Mouse (Mus musculus): ENCODE data around the gene Pfkfb3. TPM values are rescaled to one million over a fixed set of nuclear protein-coding genes. Genes with fewer than 3 reads are reported as not detected.
A peak's percentile ranks its signal among the peaks of the same experiment; 100 is the strongest.

Pfkfb3 gene
- polyA plus RNA-seq, 1 experiment from 2014 or later: 16.1 TPM

DNA sequence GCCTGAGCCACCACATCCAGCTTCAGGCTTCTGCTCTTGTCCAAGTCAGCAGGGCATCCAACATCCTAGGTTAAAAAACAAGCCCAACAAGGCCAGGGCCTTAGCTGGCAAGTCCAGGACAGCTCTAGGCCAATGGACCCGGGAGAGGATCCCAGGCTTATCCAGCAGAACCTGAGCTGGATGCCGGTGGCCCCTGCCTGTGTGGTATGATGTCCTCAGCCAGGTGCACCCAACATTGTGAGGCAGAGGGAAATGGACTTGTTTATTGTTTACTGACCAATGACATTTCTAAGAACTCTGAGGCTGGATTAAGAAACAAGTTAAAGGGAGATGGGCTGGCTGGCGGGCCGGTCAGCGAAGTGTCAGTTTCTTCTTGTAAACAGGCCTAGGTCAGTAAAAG lies 27.8 kb downstream of the Pfkfb3 start:
- H3K36me3 ChIP-seq (ENCODE audit: control insufficient read depth, insufficient read depth, low read length): no peaks in the 10 kb centered on the region
- no peaks in the 10 kb centered on the region for H3K9me3 ChIP-seq (replicated peaks; ENCODE audit: control insufficient read depth, low read length)
- H3K27ac ChIP-seq (ENCODE audit: low read length): no peak overlapping the region
- H3K4me1 ChIP-seq (ENCODE audit: control insufficient read depth, insufficient read depth, low read length): no peaks in the 10 kb centered on the region
- ATAC-seq (ENCODE audit: insufficient read depth, low FRiP score): no peak
- 73% methylated on average over 5 of the region's 5 CpGs for WGBS
- H3K4me2 ChIP-seq (ENCODE audit: low read depth, low read length): no peak overlapping the region
- H3K4me3 ChIP-seq (replicated peaks; ENCODE audit: low read length): no peak overlapping the region
- no peak overlapping the region for H3K9ac ChIP-seq (ENCODE audit: low read length)
- H3K27me3 ChIP-seq (ENCODE audit: control insufficient read depth, insufficient read depth, low read length): no peaks in the 10 kb centered on the region

DNA sequence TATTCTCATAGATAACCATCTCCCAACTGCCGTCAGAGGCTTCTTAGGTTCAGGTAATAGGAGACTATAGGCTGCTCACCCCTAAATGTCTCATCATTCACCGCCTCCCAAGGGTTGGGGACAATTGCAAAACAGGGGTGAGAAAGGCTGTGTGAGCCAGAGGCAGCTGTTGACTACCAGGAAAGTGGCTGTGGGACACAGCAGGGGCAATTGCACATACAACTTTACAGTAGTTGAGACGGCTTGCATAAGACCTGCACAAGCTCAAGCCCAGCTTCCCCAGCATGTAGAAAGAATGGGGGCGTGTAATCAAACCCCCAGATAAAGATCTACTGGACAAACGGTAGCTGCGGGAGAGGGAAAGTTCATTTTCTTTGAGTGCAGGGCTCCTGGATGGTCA lies 29.1 kb downstream of the Pfkfb3 start:
- H3K9ac ChIP-seq (ENCODE audit: low read length): no peak overlapping the region
- no peak overlapping the region for H3K4me3 ChIP-seq (replicated peaks; ENCODE audit: low read length)

DNA sequence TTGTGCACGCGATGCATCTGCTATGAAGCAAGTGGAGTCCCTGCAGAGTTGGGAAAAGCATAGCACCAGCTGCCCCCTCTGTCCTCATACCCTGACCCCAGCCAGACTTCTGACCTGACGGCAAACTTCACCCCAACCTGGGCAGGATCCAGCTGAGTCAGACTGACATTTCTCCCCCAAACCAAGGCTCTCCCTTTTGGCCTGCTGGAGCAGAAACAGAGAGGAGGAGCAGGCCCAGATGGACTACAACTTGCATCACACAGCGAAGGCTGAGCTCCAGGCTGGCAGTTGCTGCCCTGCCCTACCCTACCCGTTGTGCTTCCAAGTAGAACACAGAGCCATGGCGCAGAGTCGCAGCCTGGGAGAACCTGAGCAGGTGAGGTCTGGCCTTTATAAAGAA lies 32.1 kb downstream of the Pfkfb3 start:
- Histone ChIP-seq H3K36me3 (ENCODE audit: control insufficient read depth, insufficient read depth, low read length) (no peaks in the 10 kb centered on the region), H3K4me3 (replicated peaks; ENCODE audit: low read length) (no peak overlapping the region), H3K4me2 (ENCODE audit: low read depth, low read length) (no peak overlapping the region), H3K9ac (ENCODE audit: low read length) (no peak overlapping the region), H3K27me3 (ENCODE audit: control insufficient read depth, insufficient read depth, low read length) (no peaks in the 10 kb centered on the region), H3K9me3 (replicated peaks; ENCODE audit: control insufficient read depth, low read length) (no peaks in the 10 kb centered on the region), H3K27ac (ENCODE audit: low read length) (no peak overlapping the region), H3K4me1 (ENCODE audit: control insufficient read depth, insufficient read depth, low read length) (no peaks in the 10 kb centered on the region)
- 89% methylated on average over 7 of the region's 7 CpGs for WGBS
- no peak for ATAC-seq (ENCODE audit: insufficient read depth, low FRiP score)

More for the DNA sequence above, 29.1 kb downstream of the Pfkfb3 start:
- 67% methylated on average over 6 of the region's 6 CpGs for WGBS
- Histone ChIP-seq H3K36me3 (ENCODE audit: control insufficient read depth, insufficient read depth, low read length) (no peaks in the 10 kb centered on the region), H3K4me1 (ENCODE audit: control insufficient read depth, insufficient read depth, low read length) (no peaks in the 10 kb centered on the region), H3K4me2 (ENCODE audit: low read depth, low read length) (no peak overlapping the region), H3K9me3 (replicated peaks; ENCODE audit: control insufficient read depth, low read length) (no peaks in the 10 kb centered on the region), H3K27ac (ENCODE audit: low read length) (no peak overlapping the region), H3K27me3 (ENCODE audit: control insufficient read depth, insufficient read depth, low read length) (no peaks in the 10 kb centered on the region)
- ATAC-seq (ENCODE audit: insufficient read depth, low FRiP score): no peak

DNA sequence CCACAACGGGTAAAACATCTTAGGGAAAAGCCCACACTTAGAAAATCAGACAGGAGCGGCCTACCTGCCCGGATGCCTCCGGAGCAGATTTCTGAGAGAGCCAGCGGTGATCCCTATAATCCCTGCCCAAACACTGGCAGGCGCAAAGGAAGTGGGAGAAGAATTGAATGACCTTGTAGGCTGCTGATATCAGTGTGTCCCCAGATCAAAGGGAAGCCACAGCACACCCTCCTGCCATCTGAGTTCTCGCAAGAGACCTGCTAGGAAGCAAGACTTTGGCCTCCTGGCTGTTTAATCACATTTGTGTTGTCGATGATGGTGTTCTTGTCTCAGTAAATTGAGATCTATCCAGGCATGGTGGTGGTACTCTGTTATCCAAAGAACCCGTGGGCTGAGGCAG lies 33.1 kb downstream of the Pfkfb3 start:
- Histone ChIP-seq H3K9me3 (replicated peaks; ENCODE audit: control insufficient read depth, low read length) (no peaks in the 10 kb centered on the region), H3K9ac (ENCODE audit: low read length) (no peak overlapping the region), H3K27me3 (ENCODE audit: control insufficient read depth, insufficient read depth, low read length) (no peaks in the 10 kb centered on the region), H3K36me3 (ENCODE audit: control insufficient read depth, insufficient read depth, low read length) (no peaks in the 10 kb centered on the region), H3K4me3 (replicated peaks; ENCODE audit: low read length) (no peak overlapping the region), H3K4me1 (ENCODE audit: control insufficient read depth, insufficient read depth, low read length) (no peaks in the 10 kb centered on the region), H3K27ac (ENCODE audit: low read length) (no peak overlapping the region), H3K4me2 (ENCODE audit: low read depth, low read length) (no peak overlapping the region)
- ATAC-seq (ENCODE audit: insufficient read depth, low FRiP score): no peak
- 62% methylated on average over 9 of the region's 9 CpGs for WGBS

DNA sequence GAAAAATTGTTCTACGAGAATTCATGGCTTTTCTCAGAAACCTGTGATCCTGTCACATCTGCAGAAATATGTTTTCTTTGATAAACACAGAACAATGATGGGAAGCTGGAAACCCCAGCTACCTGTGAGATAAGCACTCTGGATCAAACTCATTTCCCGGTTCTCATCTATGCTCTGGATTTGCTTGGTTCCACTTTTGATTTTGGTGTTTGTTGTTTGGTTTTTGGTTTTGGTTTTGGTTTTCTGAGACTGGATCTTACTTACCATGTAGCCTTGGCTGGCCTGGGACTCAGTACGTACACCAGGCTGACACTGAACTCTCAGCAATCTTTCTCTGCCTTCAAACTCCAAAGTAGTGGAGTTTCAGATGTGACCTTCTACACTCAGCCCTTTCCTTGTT lies 38.0 kb downstream of the Pfkfb3 start:
- no peaks in the 10 kb centered on the region for H3K27me3 ChIP-seq (ENCODE audit: control insufficient read depth, insufficient read depth, low read length)
- peaks cover 7% of the 10 kb centered on the region; the same call in 1 of the 2 replicates for H3K4me1 ChIP-seq (ENCODE audit: control insufficient read depth, insufficient read depth, low read length)
- H3K9me3 ChIP-seq (replicated peaks; ENCODE audit: control insufficient read depth, low read length): no peaks in the 10 kb centered on the region
- no peak overlapping the region for H3K9ac ChIP-seq (ENCODE audit: low read length)
- no peak overlapping the region for H3K4me3 ChIP-seq (replicated peaks; ENCODE audit: low read length)
- 74% methylated on average over 3 of the region's 3 CpGs for WGBS
- no peak overlapping the region for H3K4me2 ChIP-seq (ENCODE audit: low read depth, low read length)
- no peak overlapping the region for H3K27ac ChIP-seq (ENCODE audit: low read length)
- ATAC-seq (ENCODE audit: insufficient read depth, low FRiP score): no peak
- H3K36me3 ChIP-seq (ENCODE audit: control insufficient read depth, insufficient read depth, low read length): no peaks in the 10 kb centered on the region

DNA sequence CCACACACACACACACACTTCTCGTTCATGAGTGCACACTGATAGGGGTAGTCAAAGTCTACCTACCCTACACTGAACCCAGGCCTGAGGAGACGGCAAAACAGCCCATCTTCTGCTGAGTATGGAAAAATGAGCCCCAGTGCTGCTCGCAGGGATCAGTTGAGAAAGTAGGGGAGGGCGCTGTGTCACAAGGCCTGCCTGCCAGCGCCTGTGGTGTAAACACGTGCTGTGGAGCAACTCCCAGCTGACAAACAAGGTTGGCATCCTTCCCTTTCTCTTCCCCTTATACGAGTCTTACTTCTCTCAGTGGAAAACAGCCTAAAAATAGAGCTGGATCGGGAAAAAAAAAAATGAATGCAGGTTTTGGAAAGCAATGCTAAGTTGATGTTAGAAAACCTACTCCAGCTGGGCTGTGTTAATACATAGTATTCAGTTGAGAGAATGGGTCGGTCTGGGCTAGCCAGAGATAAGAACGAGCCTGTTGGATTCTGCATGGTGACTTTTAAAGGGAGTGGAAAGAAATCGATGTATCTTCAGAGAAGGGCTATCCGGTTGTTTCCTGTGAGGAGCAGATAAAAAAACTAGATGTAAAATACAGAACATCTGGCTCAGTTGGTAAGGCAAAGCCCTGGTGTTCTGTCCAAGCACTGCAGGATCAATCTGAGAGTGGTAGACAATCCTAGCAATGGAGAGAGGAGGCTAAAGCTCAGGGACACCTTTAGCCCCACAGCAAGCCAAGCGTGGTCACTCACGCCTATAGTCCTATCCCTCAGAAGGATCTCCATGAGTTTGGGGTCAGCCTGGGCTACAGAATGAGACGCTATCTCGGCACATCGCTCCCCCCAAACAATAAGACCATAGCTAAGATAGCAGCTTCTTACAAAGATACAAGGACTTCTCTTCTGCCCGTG lies 40.6 kb downstream of the Pfkfb3 start:
- Histone ChIP-seq H3K4me3 (replicated peaks; ENCODE audit: low read length) (no peak overlapping the region), H3K9ac (ENCODE audit: low read length) (no peak overlapping the region), H3K4me2 (ENCODE audit: low read depth, low read length) (no peak overlapping the region), H3K36me3 (ENCODE audit: control insufficient read depth, insufficient read depth, low read length) (no peaks in the 10 kb centered on the region), H3K4me1 (ENCODE audit: control insufficient read depth, insufficient read depth, low read length) (peaks cover 7% of the 10 kb centered on the region; the same call in 1 of the 2 replicates), H3K27ac (ENCODE audit: low read length) (no peak overlapping the region), H3K9me3 (replicated peaks; ENCODE audit: control insufficient read depth, low read length) (no peaks in the 10 kb centered on the region), H3K27me3 (ENCODE audit: control insufficient read depth, insufficient read depth, low read length) (no peaks in the 10 kb centered on the region)
- ATAC-seq (ENCODE audit: insufficient read depth, low FRiP score): peak; percentile 58; the same call in 1 of the 2 replicates
- 58% methylated on average over 18 of the region's 18 CpGs for WGBS

DNA sequence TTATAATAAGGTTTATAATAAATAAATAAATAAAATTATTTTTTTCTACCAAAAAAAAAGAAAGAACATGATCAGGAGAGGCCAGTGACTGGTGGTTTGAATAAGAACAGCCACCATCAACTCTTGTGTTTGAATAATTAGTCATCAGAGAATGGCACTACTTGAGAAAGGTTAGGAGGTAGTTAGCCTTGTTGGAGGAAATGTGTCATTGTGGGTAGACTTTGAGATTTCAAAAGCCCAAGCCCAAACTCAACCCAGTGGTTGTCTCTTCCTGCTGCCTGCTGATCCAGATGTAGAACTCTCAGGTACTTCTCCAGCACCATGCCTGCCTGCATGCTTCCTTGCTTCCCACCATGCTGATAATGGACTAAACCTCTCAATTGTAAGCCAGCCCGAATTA lies 41.8 kb downstream of the Pfkfb3 start:
- WGBS: 85% methylated on average over 1 of the region's 1 CpGs
- no peak for ATAC-seq (ENCODE audit: insufficient read depth, low FRiP score)
- no peak overlapping the region for H3K4me3 ChIP-seq (replicated peaks; ENCODE audit: low read length)

DNA sequence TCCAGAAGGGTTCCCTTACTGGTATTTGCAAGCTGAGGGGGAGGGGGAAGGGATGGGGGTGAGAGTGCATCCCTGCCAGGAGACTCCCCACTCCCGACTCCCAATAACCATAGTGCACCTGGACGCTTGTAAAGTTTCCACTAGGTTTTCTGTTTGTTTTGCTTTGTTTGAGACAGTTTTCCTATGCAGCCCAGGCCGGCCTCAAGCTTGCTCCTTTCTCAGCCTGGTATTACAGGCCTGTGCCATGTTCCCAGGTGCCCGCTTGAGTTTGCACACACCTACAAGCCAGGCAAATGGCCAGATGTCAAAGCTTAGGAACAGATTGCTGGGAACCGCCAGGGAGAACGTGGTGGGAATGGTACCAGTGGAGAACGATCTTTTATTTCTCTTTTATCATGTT lies 50.1 kb downstream of the Pfkfb3 start:
- Histone ChIP-seq H3K36me3 (ENCODE audit: control insufficient read depth, insufficient read depth, low read length) (no peaks in the 10 kb centered on the region), H3K4me1 (ENCODE audit: control insufficient read depth, insufficient read depth, low read length) (peaks cover 16% of the 10 kb centered on the region), H3K4me3 (replicated peaks; ENCODE audit: low read length) (peak overlapping the region; percentile 72), H3K27ac (ENCODE audit: low read length) (peak overlapping the region; percentile 98), H3K4me2 (ENCODE audit: low read depth, low read length) (peak overlapping the region; percentile 98), H3K9ac (ENCODE audit: low read length) (peak overlapping the region; percentile 86), H3K9me3 (replicated peaks; ENCODE audit: control insufficient read depth, low read length) (no peaks in the 10 kb centered on the region), H3K27me3 (ENCODE audit: control insufficient read depth, insufficient read depth, low read length) (no peaks in the 10 kb centered on the region)
- no peak for ATAC-seq (ENCODE audit: insufficient read depth, low FRiP score)
- 22% methylated on average over 7 of the region's 7 CpGs for WGBS

More for the DNA sequence above, 41.8 kb downstream of the Pfkfb3 start:
- Histone ChIP-seq H3K4me2 (ENCODE audit: low read depth, low read length) (no peak overlapping the region), H3K36me3 (ENCODE audit: control insufficient read depth, insufficient read depth, low read length) (no peaks in the 10 kb centered on the region), H3K27ac (ENCODE audit: low read length) (no peak overlapping the region), H3K9me3 (replicated peaks; ENCODE audit: control insufficient read depth, low read length) (no peaks in the 10 kb centered on the region), H3K27me3 (ENCODE audit: control insufficient read depth, insufficient read depth, low read length) (no peaks in the 10 kb centered on the region), H3K9ac (ENCODE audit: low read length) (no peak overlapping the region), H3K4me1 (ENCODE audit: control insufficient read depth, insufficient read depth, low read length) (peaks cover 7% of the 10 kb centered on the region; the same call in 1 of the 2 replicates)

DNA sequence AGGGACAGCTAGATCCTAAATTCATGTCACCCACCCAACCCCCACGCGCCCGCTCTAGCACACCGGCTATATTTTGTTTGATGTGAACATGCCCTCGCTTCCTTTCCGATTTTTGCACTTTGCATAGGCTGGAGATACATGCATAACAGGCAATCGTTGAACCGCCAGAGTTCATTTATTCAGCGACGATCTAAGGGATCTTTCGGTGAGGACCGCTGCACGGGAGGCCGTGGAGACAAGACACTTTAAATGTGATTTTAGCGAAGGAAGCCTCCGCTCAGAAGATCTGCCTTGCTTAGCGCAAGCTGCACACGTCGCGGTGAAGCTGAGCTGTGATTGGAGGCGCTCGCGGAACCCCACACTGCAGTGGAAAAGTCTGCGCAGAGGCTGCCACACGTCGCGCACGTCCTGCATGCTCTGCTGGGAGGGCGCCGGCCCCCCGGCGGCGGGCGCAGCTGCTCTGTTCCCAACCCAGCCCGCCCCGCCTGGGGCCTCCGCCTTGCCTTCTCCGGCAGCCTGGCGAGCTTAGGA lies 50.9 kb downstream of the Pfkfb3 start:
- H3K9ac ChIP-seq (ENCODE audit: low read length): peak overlapping the region; percentile 86
- H3K27ac ChIP-seq (ENCODE audit: low read length): peak overlapping the region; percentile 98
- WGBS: under 1% methylated on average over 39 of the region's 39 CpGs
- H3K27me3 ChIP-seq (ENCODE audit: control insufficient read depth, insufficient read depth, low read length): no peaks in the 10 kb centered on the region
- 0 out of 2 replicates have a peak, but pooled peaks cover 3% of the 10 kb centered on the region for H3K36me3 ChIP-seq (ENCODE audit: control insufficient read depth, insufficient read depth, low read length)
- H3K9me3 ChIP-seq (replicated peaks; ENCODE audit: control insufficient read depth, low read length): no peaks in the 10 kb centered on the region
- H3K4me2 ChIP-seq (ENCODE audit: low read depth, low read length): peak overlapping the region; percentile 98
- H3K4me1 ChIP-seq (ENCODE audit: control insufficient read depth, insufficient read depth, low read length): peaks cover 16% of the 10 kb centered on the region
- ATAC-seq (ENCODE audit: insufficient read depth, low FRiP score): peak; percentile 87
- peak overlapping the region; percentile 72 for H3K4me3 ChIP-seq (replicated peaks; ENCODE audit: low read length)

Data from stomach, embryonic 16.5 days (tissue).